Mouse (Mus musculus): ENCODE measurements around the gene Ccdc158.

DNA sequence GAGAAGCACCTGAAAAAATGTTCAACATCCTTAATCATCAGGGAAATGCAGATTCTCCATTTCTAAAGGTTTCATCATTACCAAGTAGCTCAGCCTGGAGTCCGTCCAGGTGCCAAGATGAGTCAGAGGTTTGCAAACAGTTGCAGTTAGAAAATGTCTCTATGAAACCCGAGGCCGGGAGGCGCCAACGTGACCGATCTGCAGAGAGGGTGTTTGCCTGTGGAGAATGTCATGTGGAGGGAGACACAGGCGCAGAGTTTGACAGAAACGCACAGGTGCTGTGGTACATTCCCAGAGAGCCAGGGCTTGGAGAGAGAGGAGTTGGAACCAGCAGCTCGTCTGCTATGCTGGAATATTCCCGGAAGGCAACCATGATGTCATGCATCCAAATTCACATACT, 76.0 kb downstream of the Ccdc158 start:
- TF ChIP-seq CHD2 (IDR thresholded peaks at IDR 0.05; ENCODE audit: low read depth, low read length) (no peak), ZNF384 (IDR thresholded peaks at IDR 0.05; ENCODE audit: low read depth, low read length) (no peak)

Measured in ES-E14 (cell line).